Mouse (Mus musculus): ENCODE data around the gene Irgc1.

DNA sequence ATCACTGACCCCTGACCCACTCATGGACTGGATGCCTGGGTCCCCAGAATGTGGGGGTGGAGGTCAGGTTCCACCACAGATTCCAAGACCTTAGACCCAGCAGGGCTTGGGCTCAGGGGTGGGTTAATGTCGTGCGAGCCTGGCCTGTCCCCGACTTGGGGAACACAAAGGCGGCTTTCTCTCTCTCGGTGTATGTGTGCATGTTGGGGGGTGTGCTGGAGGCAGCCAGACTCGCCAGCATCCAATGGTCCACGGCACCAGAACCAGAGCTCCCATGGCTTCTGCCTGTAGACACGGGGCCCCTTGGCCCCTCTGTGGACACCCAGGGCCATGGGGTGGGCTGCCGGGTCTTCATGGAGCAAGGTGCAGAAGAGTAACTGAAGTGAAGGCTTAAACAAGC lies 33.4 kb upstream of the Irgc1 start:
- TF ChIP-seq CTCF (IDR thresholded peaks at IDR 0.05; ENCODE audit: low read depth, low read length): no peak
- TF ChIP-seq POLR2A (IDR thresholded peaks at IDR 0.05; ENCODE audit: borderline replicate concordance, low read depth, low read length): no peak

Data from bone marrow macrophage, adult 2 months (primary cell).